Mouse (Mus musculus) heart, postnatal 10 days (tissue): ENCODE measurements around the gene Krtap24-1. TPM values are rescaled to one million over a fixed set of nuclear protein-coding genes. Genes with fewer than 3 reads are reported as not detected.

ENCODE experiments used
- DNase-seq, 2 experiments: peaks; one replicate each; pipeline ENCODE4 v3.0.0; 2021
- intact Hi-C: fragments of 180-260 bp; cut with DNase I; formaldehyde crosslinking; loops from one replicate; pipeline ENCODE4 v1.15.1; 2025
- total RNA-seq, 2 experiments: library from RNA; stranded (reverse); gene quantifications; 2 replicates each; pipeline ENCODE4 v1.2.3; 2021

The Krtap24-1 gene
- total RNA-seq, 2 experiments from 2014 or later = not detected

- DNase-seq = no peak
- intact Hi-C loops = no loop called here
Measured at GRCm38 (mm10) chr16:88569096-88569495, 43.0 kb downstream of the Krtap24-1 start.

DNA sequence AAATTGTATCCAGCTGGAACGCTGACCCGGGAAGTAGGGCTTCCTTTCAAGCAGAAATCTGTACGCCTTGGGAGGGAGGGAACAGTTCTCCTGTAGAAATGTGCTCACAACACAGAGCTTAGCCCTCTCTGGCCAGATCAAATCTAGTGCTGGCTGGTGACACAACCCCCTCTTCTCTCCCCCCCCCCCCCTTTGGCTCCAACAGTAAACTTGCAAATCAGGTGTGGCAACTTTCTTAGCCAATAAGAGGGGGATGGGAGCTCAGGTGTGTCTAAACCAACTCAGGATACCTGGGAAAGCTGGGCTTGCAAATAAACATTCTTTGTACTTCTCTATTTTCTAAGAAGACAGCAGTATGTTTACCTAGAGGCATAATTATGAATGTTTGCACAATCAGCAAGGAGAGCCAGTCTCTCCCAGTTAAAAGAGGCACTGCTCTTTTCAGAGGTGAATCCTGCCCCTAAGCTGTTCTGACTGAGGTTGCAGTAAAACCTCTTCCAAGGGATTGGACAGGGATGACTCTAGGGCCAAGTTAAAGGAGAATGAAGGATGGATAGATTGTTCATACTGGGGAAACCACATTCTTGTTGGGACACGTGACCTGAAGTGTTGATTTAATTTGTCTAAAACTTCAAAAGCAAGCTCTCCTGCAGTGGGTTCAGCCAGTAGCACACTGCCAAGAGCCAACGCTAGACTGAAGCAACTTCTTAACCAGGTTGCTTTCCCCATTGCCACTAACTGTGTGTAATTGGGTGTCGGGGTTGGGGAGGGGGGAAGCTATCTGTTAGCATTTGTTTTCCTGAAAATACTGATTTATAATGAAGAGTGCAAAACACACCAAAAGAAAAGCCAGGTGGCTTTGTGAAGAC, 48.8 kb downstream of the Krtap24-1 start, which contains the start of gene Cldn8:
Gene Cldn8, minus strand, starts transcription at position 139 of the 869 bp plus-strand sequence.
- DNase-seq = no peak
- intact Hi-C loops = no loop called here

- intact Hi-C loops = no loop called here
- DNase-seq = no peak
Measured at GRCm38 (mm10) chr16:88561617-88562164, 50.4 kb downstream of the Krtap24-1 start.

Other genes with a start within 250 kb of the Krtap24-1 start
- gene Cldn17, start 105.3 kb downstream of the Krtap24-1 start, total RNA-seq = not detected
- not detected for gene Cldn8, start 49.1 kb downstream of the Krtap24-1 start, total RNA-seq
- not detected for gene 2310079G19Rik, start 15.4 kb upstream of the Krtap24-1 start, total RNA-seq
- gene Krtap26-1, start 35.5 kb upstream of the Krtap24-1 start, total RNA-seq = not detected
- gene Krtap27-1, start 59.4 kb upstream of the Krtap24-1 start, total RNA-seq = not detected
- not detected for gene 2310061N02Rik, start 95.7 kb upstream of the Krtap24-1 start, total RNA-seq
- gene Krtap13-1, start 116.6 kb upstream of the Krtap24-1 start, total RNA-seq = not detected
- not detected for gene Krtap13, start 139.4 kb upstream of the Krtap24-1 start, total RNA-seq
- gene 2310034C09Rik, start 146.6 kb upstream of the Krtap24-1 start, total RNA-seq = not detected
- not detected for gene 2310057N15Rik, start 161.9 kb upstream of the Krtap24-1 start, total RNA-seq
- gene Gm5965, start 165.6 kb upstream of the Krtap24-1 start, total RNA-seq = not detected
- gene Gm20741, start 199.9 kb upstream of the Krtap24-1 start, total RNA-seq = not detected
- not detected for gene Krtap15, start 207.9 kb upstream of the Krtap24-1 start, total RNA-seq
- not detected for gene Krtap14, start 213.9 kb upstream of the Krtap24-1 start, total RNA-seq